Mouse (Mus musculus): ENCODE measurements around the gene Itm2b. TPM values are rescaled to one million over a fixed set of nuclear protein-coding genes. Genes with fewer than 3 reads are reported as not detected.

The Itm2b gene
- polyA plus RNA-seq, 1 experiment from 2014 or later, result 702 TPM

DNA sequence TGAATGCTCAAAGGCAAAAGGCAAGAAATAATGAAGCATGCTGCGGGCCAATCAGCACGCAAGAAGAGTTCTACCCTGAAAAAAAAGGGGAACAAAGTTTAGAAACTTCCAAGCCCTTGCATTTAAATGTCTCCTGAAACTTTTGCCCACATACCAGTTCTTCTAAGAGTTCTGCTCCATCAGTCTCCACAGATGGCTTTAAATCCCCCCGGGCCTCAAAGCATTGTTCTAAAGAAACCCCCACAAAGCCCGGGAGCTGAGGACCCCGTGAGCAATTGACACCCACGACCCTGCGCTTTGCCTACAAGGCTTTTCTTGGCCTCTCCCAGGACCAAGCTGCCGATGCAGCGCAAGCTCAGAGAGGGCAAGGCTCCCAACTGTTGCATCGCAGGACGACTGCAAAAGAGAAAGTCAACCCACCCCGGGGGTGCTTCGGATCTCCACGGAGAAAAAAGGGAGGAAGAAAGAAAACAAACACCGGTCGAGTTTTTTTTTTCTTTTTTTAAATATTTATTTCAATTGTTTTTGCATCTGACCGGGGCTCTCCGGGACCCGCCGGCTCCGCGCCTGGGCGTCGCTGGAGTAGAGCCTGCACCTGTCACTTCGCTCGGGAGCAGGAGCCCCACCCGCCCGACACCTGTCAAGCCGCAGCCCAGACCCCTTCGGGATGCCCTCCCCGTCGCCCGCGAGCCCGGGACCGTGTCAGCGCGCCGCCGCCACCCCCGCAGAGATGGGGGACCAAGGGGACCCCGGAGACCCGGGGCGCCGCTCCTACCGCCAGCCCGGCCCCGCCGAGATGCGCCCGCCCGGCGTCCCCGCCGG, 60.2 kb downstream of the Itm2b start:
- H3K4me2 ChIP-seq (ENCODE audit: low read depth, low read length), result peak overlapping the region; percentile 90
- peak overlapping the region; percentile 76 for H3K4me3 ChIP-seq (ENCODE audit: low read length)
- H3K4me1 ChIP-seq (ENCODE audit: control insufficient read depth, insufficient read depth, low read length), result peaks cover 12% of the 10 kb centered on the region; the same call in 1 of the 2 replicates
- peak overlapping the region; percentile 82 for H3K9ac ChIP-seq (ENCODE audit: low read depth, low read length)
- H3K27ac ChIP-seq (ENCODE audit: low read length), result peak overlapping the region; percentile 81
- WGBS, result under 1% methylated on average over 55 of the region's 55 CpGs
- no peaks in the 10 kb centered on the region for H3K9me3 ChIP-seq (ENCODE audit: control insufficient read depth, low read length)
- peak; percentile 37 for ATAC-seq
- H3K36me3 ChIP-seq (ENCODE audit: control insufficient read depth, insufficient read depth, low read length), result no peaks in the 10 kb centered on the region
- H3K27me3 ChIP-seq (replicated peaks; ENCODE audit: control insufficient read depth, insufficient read depth, low read length), result no peaks in the 10 kb centered on the region

- H3K9me3 ChIP-seq (ENCODE audit: control insufficient read depth, low read length), result no peaks in the 10 kb centered on the region
- peaks cover 12% of the 10 kb centered on the region; the same call in 1 of the 2 replicates for H3K4me1 ChIP-seq (ENCODE audit: control insufficient read depth, insufficient read depth, low read length)
- 73% methylated on average over 2 of the region's 2 CpGs for WGBS
- H3K27ac ChIP-seq (ENCODE audit: low read length), result no peak overlapping the region
- H3K4me3 ChIP-seq (ENCODE audit: low read length), result no peak overlapping the region
- H3K9ac ChIP-seq (ENCODE audit: low read depth, low read length), result no peak overlapping the region
- ATAC-seq, result no peak
- no peak overlapping the region for H3K4me2 ChIP-seq (ENCODE audit: low read depth, low read length)
- H3K36me3 ChIP-seq (ENCODE audit: control insufficient read depth, insufficient read depth, low read length), result no peaks in the 10 kb centered on the region
- H3K27me3 ChIP-seq (replicated peaks; ENCODE audit: control insufficient read depth, insufficient read depth, low read length), result no peaks in the 10 kb centered on the region
Measured at GRCm38 (mm10) chr14:73323965-73324364, 61.1 kb downstream of the Itm2b start.

- H3K4me3 ChIP-seq (ENCODE audit: low read length), result no peak overlapping the region
- peak; percentile 26 for ATAC-seq
- WGBS, result 69% methylated on average over 3 of the region's 3 CpGs
- H3K36me3 ChIP-seq (ENCODE audit: control insufficient read depth, insufficient read depth, low read length), result no peaks in the 10 kb centered on the region
- H3K4me1 ChIP-seq (ENCODE audit: control insufficient read depth, insufficient read depth, low read length), result peaks cover 12% of the 10 kb centered on the region; the same call in 1 of the 2 replicates
- H3K4me2 ChIP-seq (ENCODE audit: low read depth, low read length), result peak overlapping the region; percentile 27; the same call in 1 of the 2 replicates
- no peaks in the 10 kb centered on the region for H3K9me3 ChIP-seq (ENCODE audit: control insufficient read depth, low read length)
- no peak overlapping the region for H3K9ac ChIP-seq (ENCODE audit: low read depth, low read length)
- H3K27ac ChIP-seq (ENCODE audit: low read length), result peak overlapping the region; percentile 60; the same call in 1 of the 2 replicates
- H3K27me3 ChIP-seq (replicated peaks; ENCODE audit: control insufficient read depth, insufficient read depth, low read length), result no peaks in the 10 kb centered on the region
Measured at GRCm38 (mm10) chr14:73322142-73322541, 62.9 kb downstream of the Itm2b start.

DNA sequence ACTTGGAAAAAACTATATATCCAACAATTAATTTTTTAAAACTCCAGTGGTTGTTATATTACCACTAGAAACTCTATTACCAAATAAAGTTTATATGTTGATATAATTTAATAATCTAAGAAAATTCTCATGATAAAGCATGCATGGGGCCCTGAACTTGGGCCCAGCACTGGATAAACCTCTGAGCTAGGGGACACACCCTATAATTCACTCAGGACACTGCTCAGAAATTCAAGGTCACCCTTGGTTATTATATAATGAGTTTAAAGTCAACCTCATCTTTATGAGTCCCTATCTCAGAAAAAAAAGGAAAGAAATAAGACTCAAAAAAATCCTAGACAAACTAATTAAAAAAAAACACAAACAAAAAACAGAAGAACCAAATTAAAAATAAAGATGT, 68.2 kb downstream of the Itm2b start:
- ATAC-seq, result peak; percentile 69

GRCm38 (mm10) chr14:73313864-73314263, 71.2 kb downstream of the Itm2b start:
- H3K27ac ChIP-seq (ENCODE audit: low read length), result no peak overlapping the region
- H3K9ac ChIP-seq (ENCODE audit: low read depth, low read length), result no peak overlapping the region
- H3K4me3 ChIP-seq (ENCODE audit: low read length), result no peak overlapping the region
- no peak for ATAC-seq
- WGBS, result 74% methylated on average over 4 of the region's 4 CpGs
- no peaks in the 10 kb centered on the region for H3K36me3 ChIP-seq (ENCODE audit: control insufficient read depth, insufficient read depth, low read length)
- H3K27me3 ChIP-seq (replicated peaks; ENCODE audit: control insufficient read depth, insufficient read depth, low read length), result no peaks in the 10 kb centered on the region
- no peaks in the 10 kb centered on the region for H3K4me1 ChIP-seq (ENCODE audit: control insufficient read depth, insufficient read depth, low read length)
- no peaks in the 10 kb centered on the region for H3K9me3 ChIP-seq (ENCODE audit: control insufficient read depth, low read length)
- no peak overlapping the region for H3K4me2 ChIP-seq (ENCODE audit: low read depth, low read length)

More for the DNA sequence above, 68.2 kb downstream of the Itm2b start:
- Histone ChIP-seq H3K27ac (ENCODE audit: low read length) (no peak overlapping the region), H3K9ac (ENCODE audit: low read depth, low read length) (no peak overlapping the region), H3K36me3 (ENCODE audit: control insufficient read depth, insufficient read depth, low read length) (no peaks in the 10 kb centered on the region), H3K4me1 (ENCODE audit: control insufficient read depth, insufficient read depth, low read length) (no peaks in the 10 kb centered on the region), H3K27me3 (replicated peaks; ENCODE audit: control insufficient read depth, insufficient read depth, low read length) (no peaks in the 10 kb centered on the region), H3K9me3 (ENCODE audit: control insufficient read depth, low read length) (no peaks in the 10 kb centered on the region), H3K4me3 (ENCODE audit: low read length) (no peak overlapping the region), H3K4me2 (ENCODE audit: low read depth, low read length) (no peak overlapping the region)

GRCm38 (mm10) chr14:73313396-73313795, 71.7 kb downstream of the Itm2b start:
- no peak overlapping the region for H3K9ac ChIP-seq (ENCODE audit: low read depth, low read length)
- H3K4me1 ChIP-seq (ENCODE audit: control insufficient read depth, insufficient read depth, low read length), result no peaks in the 10 kb centered on the region
- H3K4me3 ChIP-seq (ENCODE audit: low read length), result no peak overlapping the region
- H3K36me3 ChIP-seq (ENCODE audit: control insufficient read depth, insufficient read depth, low read length), result no peaks in the 10 kb centered on the region
- no peak overlapping the region for H3K4me2 ChIP-seq (ENCODE audit: low read depth, low read length)
- WGBS, result 50% methylated on average over 5 of the region's 5 CpGs
- no peak; the same call in 1 of the 2 replicates for ATAC-seq
- H3K27ac ChIP-seq (ENCODE audit: low read length), result no peak overlapping the region
- H3K9me3 ChIP-seq (ENCODE audit: control insufficient read depth, low read length), result no peaks in the 10 kb centered on the region
- H3K27me3 ChIP-seq (replicated peaks; ENCODE audit: control insufficient read depth, insufficient read depth, low read length), result no peaks in the 10 kb centered on the region

DNA sequence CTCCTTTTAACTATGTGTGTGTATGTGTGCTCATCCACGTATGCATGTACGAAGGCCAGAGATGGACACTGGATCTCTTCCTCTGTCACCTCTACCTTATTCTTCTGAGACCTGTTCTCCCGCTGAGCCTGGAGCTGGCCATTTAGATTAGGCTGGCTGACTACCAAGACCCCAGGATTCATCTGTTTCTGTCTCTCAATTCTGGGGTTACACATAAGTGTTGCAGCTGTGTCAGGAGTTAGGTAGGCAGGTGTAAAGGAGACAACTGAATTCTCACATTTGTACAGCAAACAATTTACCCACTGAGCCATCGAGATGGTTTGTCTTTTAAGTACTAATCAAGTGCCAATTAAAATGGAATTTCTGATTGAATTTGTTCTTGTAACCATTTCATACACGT, 72.2 kb downstream of the Itm2b start:
- no peak overlapping the region for H3K4me2 ChIP-seq (ENCODE audit: low read depth, low read length)
- no peaks in the 10 kb centered on the region for H3K36me3 ChIP-seq (ENCODE audit: control insufficient read depth, insufficient read depth, low read length)
- H3K4me3 ChIP-seq (ENCODE audit: low read length), result no peak overlapping the region
- H3K9ac ChIP-seq (ENCODE audit: low read depth, low read length), result no peak overlapping the region
- no peaks in the 10 kb centered on the region for H3K9me3 ChIP-seq (ENCODE audit: control insufficient read depth, low read length)
- ATAC-seq, result no peak
- H3K4me1 ChIP-seq (ENCODE audit: control insufficient read depth, insufficient read depth, low read length), result no peaks in the 10 kb centered on the region
- WGBS, result 83% methylated on average over 5 of the region's 5 CpGs
- no peaks in the 10 kb centered on the region for H3K27me3 ChIP-seq (replicated peaks; ENCODE audit: control insufficient read depth, insufficient read depth, low read length)
- no peak overlapping the region for H3K27ac ChIP-seq (ENCODE audit: low read length)

Other genes with a start within 250 kb of the Itm2b start
- 12.1 and 13.0 TPM in 2 replicates for gene Lpar6, start 147.4 kb downstream of the Itm2b start, polyA plus RNA-seq (2015; fragmentation: Nextera tagmentation; extraction: Ambion mirVana)
- gene Rb1, start 59.5 kb downstream of the Itm2b start, polyA plus RNA-seq (2015; fragmentation: Nextera tagmentation; extraction: Ambion mirVana), result 13.0 and 14.9 TPM in 2 replicates
- 54.0 and 64.5 TPM in 2 replicates for gene Med4, start 124.7 kb upstream of the Itm2b start, polyA plus RNA-seq (2015; fragmentation: Nextera tagmentation; extraction: Ambion mirVana)
- 140 and 141 TPM in 2 replicates for gene Sucla2, start 140.0 kb upstream of the Itm2b start, polyA plus RNA-seq (2015; fragmentation: Nextera tagmentation; extraction: Ambion mirVana)
- 5.7 and 5.8 TPM in 2 replicates for gene Nudt15, start 163.0 kb upstream of the Itm2b start, polyA plus RNA-seq (2015; fragmentation: Nextera tagmentation; extraction: Ambion mirVana)